Mouse (Mus musculus) liver, postnatal 0 days (tissue): ENCODE measurements around the gene Oxa1l.

Source experiments
- CTCF ChIP-seq: sonication (generic); IDR thresholded peaks from 2 replicates; pipeline ENCODE4 v1.5.1; 2016; ENCODE audit warnings: antibody characterized with exemption, low read depth
- EP300 ChIP-seq: IDR thresholded peaks from 2 replicates; pipeline ENCODE4 v1.6.1; 2016; ENCODE audit warnings: antibody characterized with exemption, low read depth, mild to moderate bottlenecking

- no peak for TF ChIP-seq EP300
- peak; percentile 15; the same call in 1 of the 2 replicates for TF ChIP-seq CTCF
These were observed 49.6 kb downstream of the Oxa1l start for GRCm38 (mm10) chr14:54409980-54410810.
